Mouse (Mus musculus): ENCODE results near the gene Misp.

Misp gene

DNA sequence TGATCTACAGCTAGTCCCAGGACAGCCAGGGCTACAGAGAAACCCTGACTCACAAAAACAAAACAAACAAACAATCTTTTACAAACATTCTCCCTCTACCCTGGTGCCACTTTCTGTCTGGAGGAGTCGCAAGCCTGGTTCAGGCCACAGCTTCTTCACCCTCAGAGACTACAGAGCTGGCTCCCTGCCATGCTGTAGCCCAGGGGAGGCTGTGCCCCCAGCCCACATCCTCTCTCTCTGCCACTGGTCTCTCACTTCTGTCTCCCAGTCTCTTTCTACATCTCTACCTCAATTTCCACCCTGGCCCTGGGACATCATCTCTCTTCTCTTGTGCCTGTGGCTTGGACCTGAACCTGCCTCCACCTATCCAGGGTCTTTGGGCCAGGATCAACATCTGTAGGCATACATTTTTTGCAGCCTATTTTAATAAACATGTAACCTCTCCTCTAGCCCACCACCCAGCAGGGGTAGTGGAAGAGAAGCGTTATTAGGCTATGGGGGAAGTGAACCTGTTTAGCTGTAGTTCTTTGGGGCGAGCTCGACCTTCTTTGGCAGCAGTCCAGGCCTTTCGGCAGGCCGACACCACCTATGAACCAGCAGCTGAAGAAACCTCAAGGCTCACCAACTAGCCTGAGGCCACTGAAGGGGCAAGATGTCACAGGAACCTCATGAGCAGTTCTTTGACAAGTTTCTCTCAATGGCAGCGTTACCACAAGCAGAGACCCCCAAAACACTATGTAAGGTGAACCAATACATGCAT, 11.4 kb downstream of the Misp start:
- POLR2A ChIA-PET = interaction anchor here in 2 of 4 experiments (0.6 to 2.0 kb wide), 4 partner anchors 7 to 33 kb away, joined by 3 to 7 read pairs (median 4); no protein-coding TSS in a partner anchor
- CTCF ChIA-PET = interaction anchor here in 2 of 4 experiments (0.6 to 0.9 kb wide), 2 partner anchors 91 to 544 kb away, joined by 3 to 7 read pairs; no protein-coding TSS in a partner anchor

DNA sequence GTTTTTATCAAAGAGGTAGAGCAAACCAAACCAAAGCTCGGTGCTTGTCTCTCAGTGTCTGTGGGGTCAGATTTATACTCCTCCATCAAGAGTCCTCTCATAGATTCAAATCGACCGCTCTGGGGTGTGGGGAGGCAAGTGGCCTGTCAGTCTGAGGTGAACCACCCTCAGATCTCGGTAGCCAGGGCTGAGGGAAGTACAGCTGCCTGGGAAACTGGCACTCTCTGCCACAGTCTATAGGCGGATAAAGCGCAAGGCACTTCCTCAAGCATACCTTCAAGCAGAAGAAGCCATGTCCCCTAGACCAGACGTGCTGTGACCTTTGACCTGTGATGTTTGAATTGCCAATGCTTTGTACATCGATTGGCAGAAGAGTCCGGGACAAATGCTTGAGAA, 12.0 kb downstream of the Misp start:
- CTCF ChIA-PET = interaction anchor here in 3 of 4 experiments (0.6 to 0.9 kb wide), 3 partner anchors 31 to 543 kb away, joined by 3 to 7 read pairs (median 6); no protein-coding TSS in a partner anchor
- POLR2A ChIA-PET = interaction anchor here in 1 of 4 experiments (0.6 to 2.0 kb wide), 3 partner anchors 8 to 33 kb away, joined by 4 to 7 read pairs (median 4); no protein-coding TSS in a partner anchor

DNA sequence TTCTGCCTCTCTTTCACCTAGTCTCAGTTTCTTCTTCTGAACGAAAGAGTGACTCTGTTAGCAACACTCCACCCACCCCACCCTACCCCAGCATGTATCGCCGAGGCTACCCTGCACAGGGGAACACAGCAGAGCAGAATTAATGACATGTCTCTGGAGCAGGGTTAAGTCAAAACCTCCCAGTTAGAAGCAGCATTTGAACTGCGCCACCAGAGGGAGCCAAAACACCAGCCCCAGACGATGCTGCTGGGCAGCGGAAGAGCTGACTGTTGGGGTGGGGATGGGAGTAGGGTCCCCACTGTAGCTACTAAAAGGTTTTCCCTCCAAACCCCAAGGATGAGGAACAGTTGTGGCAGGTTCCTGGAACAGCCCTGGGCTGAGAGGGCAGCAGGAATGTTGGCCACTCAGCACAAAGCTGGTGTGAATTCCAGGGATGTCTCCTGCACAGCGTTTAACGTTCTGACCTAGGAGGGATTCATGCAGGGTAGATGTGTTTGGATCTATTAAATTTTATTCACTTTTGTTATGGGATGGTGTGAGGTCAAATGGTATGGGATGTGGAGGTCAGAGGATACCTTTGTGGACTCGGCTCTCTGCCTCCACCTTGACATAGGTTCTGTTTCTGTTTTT, 14.1 kb downstream of the Misp start:
- POLR2A ChIA-PET = interaction anchor here (0.6 to 2.9 kb wide), 28 partner anchors 9 to 88 kb away, joined by 3 to 24 read pairs (median 5); partner anchors contain the start of genes Ptbp1 (in 2 of the 4), Plppr3 (in 1 of the 4) and Prtn3 (in 1 of the 4)
- CTCF ChIA-PET = interaction anchor here (0.5 to 2.7 kb wide), 80 partner anchors 8 to 330 kb away, joined by 3 to 18 read pairs (median 4); partner anchors contain the start of genes Ptbp1 (in 2 of the 4), Arid3a (in 1 of the 4), Cbarp (in 1 of the 4) and Kiss1r (in 1 of the 4)

DNA sequence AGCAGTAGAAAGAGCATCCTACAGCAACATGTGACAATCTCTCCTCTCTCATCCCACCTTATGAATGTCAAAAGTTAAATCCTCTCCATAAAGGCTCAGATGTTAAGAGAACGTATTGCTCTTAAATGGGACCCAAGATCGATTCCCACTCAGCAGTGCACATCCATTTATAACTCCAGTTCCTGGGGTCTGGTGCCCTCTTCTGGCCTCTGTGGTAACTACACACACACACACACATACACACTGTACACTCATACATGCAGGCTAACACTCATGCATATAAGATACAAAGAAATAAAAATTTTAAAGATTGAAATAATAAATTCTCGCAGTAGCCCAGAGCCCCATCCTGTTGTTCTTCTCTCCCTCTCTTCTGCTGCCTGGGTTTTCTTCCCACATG, 16.1 kb downstream of the Misp start:
- ChIA-PET CTCF (no interaction called here), POLR2A (interaction anchor here in 1 of 4 experiments (5.6 kb wide), 1 partner anchor 22 kb away, joined by 138 read pairs; the partner anchor contains the start of gene Ptbp1)

DNA sequence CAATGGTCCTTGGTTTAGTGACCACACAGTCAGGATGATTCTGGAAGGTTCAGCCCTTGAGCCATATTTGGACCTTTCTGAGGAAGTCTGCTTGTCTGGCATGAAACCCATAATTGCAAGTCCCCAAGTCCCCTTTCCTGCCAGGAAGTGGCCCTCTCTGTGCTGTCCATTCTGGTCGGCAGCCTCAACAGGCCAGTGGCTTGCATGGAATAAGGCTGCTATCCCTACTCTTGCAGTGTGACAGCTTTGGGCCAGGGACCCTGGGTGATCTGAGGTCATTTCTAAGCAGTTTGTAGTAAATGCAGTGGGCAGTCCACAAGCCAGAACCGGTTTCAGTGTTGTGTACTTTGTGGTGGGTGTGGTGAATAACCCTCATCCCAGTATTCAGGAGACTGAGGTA, 17.4 kb downstream of the Misp start:
- POLR2A ChIA-PET = interaction anchor here in 2 of 4 experiments (0.9 to 5.6 kb wide), 3 partner anchors 14 to 35 kb away, joined by 3 to 138 read pairs (median 3); partner anchors contain the start of gene Ptbp1 (in 1 of the 2)
- CTCF ChIA-PET = no interaction called here

DNA sequence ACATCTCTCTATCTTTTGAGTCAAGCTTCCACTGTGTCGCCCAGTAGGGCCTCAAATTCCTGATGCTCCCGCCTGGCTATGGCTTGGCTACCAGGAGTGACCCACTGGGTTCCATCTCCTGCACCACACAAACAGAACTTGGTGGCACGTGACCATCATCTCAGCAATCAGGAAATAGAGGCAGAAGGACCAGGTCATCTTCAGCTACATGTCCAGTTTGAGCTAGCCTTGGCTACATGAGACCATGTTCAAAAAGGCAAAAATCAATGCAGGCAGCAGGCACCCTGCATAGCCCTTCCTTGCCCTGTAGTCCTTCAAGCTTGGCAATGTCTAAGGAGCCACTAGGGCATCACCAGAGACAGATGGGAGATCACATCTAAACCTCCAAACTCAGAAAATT, 19.3 kb downstream of the Misp start:
- POLR2A ChIA-PET = interaction anchor here (0.8 to 5.6 kb wide), 30 partner anchors 8 to 328 kb away, joined by 3 to 138 read pairs (median 4); partner anchors contain the start of genes Ptbp1 (in 4 of the 4), Med16 (in 2 of the 4) and Tmem259 (in 1 of the 4)
- CTCF ChIA-PET = interaction anchor here in 3 of 4 experiments (0.5 to 1.7 kb wide), 10 partner anchors 12 to 301 kb away, joined by 3 to 18 read pairs (median 4); partner anchors contain the start of genes C2cd4c (in 1 of the 3), Cbarp (in 1 of the 3) and Wdr18 (in 1 of the 3)

DNA sequence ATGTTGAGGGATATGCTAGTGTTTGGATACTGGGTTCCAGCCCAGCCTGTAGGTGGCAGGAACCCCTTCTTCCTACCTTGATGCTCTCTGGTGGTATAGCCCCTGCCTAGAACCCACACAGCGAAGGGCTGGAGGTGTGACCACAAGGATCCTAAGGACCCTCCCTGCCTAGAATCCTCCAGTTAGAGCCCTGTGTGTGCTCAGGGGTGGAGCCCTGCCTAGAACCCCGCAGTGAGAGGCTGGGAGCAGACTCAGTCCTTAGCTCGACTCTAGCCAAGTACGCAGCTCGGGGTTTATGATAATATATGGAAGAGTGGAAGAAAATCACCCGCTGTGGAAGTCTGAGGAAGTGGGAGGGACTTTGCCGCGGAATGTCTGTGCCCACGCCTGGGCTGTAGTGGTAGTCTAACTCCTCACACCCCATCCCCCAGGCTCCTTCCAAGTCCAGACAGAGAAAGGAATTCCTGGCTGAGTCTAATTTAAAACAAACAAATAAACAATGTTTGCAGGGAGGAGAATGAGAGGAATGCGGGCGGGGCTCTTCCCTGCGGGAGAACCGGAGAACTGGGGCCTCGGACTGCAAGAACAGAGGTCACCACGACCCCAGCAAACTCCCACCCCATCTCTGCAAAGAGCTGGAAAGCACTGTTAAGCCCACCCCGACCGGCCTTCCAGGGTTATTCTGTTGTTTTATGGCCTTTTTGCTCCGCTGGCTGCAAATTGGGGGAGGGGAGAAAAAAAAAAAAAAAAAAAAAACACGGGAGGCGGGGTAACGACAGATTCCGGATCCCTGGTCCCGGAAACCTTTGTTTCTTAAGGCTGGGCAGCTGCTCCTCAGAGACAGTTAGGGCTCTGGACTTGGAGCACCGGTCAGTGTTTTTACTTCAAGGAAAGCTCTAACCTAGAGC, 20.1 kb downstream of the Misp start:
- ChIA-PET POLR2A (interaction anchor here (0.6 to 5.6 kb wide), 69 partner anchors 8 to 1766 kb away, joined by 3 to 138 read pairs (median 4); partner anchors contain the start of genes Ptbp1 (in 4 of the 4), Med16 (in 3 of the 4), Polrmt (in 1 of the 4) and Tmem259 (in 1 of the 4)), CTCF (interaction anchor here (0.5 to 1.7 kb wide), 17 partner anchors 12 to 307 kb away, joined by 3 to 18 read pairs (median 4); partner anchors contain the start of genes C2cd4c (in 1 of the 4), Cbarp (in 1 of the 4), Misp (in 1 of the 4) and Wdr18 (in 1 of the 4))

DNA sequence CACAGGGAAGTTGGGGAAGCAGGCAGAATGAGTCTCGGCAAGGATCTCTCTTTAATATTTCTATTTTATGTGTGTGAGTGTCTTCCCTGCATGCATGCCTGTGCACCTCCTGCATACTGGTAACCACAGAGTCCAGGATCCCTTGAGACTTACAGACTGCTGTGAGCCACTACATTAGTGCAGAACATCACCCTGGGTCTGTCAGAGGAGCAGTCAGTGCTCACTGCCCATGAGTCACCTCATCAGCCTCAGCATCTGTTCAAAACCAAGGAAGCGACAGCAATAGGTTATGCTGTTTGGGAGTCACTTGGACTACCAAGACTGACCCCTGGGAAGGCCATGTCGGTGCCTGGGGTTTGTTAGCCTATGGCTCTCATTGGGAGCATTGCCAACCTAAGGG, 21.5 kb downstream of the Misp start:
- CTCF ChIA-PET = no interaction called here
- POLR2A ChIA-PET = interaction anchor here in 2 of 4 experiments (0.7 to 5.6 kb wide), 3 partner anchors 11 to 810 kb away, joined by 3 to 138 read pairs (median 75); partner anchors contain the start of gene Ptbp1 (in 2 of the 2)

DNA sequence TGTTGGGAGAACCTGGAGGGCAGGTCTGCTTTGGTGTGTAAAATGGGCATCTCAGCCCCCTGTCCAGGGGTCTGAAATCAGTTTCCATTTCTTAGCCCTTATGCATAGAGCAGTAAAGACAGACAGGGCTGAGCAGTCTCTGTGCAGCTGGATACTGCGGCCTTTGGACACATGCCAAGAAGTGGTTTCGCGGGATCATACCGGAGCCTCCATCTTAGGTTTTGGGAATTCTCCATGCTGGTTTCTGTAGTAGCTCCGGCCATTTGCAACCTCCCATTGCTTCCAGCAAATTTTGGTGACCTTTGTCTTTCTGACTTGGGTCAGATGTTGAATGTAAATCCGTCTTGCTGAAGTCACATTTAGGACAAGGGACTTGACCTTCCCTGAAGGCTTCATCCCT, 22.7 kb downstream of the Misp start:
- CTCF ChIA-PET = interaction anchor here in 1 of 4 experiments (0.5 to 0.7 kb wide), 2 partner anchors 299 to 543 kb away, joined by 3 to 6 read pairs; no protein-coding TSS in a partner anchor

DNA sequence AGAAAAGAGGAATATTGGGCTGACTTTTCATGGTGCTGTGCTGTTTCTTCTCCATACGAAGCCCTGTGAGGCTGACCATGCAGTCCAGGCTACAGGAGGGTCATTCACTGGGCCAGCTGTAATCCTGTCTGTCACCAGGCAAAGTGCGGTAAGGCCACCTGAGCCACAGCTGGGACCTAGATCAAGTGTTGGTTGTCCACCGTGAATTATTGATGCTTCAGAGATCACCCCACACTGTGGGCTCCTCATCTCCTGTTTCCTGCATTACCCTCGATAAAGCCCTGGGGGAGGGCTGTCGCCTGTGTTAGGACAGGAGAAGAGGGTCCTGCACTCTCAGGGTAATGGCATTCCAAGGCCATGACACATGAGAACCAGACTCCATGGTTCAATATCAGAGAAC, 25.8 kb downstream of the Misp start:
- ChIA-PET POLR2A (interaction anchor here in 3 of 4 experiments (0.7 to 3.8 kb wide), 6 partner anchors 7 to 531 kb away, joined by 3 to 26 read pairs (median 4); partner anchors contain the start of gene Ptbp1 (in 1 of the 3)), CTCF (interaction anchor here in 1 of 4 experiments (1.1 kb wide), 1 partner anchor 37 kb away, joined by 3 read pairs; no protein-coding TSS in a partner anchor)

More for the DNA sequence above, 22.7 kb downstream of the Misp start:
- POLR2A ChIA-PET = interaction anchor here in 3 of 4 experiments (0.6 to 3.6 kb wide), 11 partner anchors 8 to 210 kb away, joined by 3 to 34 read pairs (median 4); partner anchors contain the start of gene Ptbp1 (in 3 of the 3)

DNA sequence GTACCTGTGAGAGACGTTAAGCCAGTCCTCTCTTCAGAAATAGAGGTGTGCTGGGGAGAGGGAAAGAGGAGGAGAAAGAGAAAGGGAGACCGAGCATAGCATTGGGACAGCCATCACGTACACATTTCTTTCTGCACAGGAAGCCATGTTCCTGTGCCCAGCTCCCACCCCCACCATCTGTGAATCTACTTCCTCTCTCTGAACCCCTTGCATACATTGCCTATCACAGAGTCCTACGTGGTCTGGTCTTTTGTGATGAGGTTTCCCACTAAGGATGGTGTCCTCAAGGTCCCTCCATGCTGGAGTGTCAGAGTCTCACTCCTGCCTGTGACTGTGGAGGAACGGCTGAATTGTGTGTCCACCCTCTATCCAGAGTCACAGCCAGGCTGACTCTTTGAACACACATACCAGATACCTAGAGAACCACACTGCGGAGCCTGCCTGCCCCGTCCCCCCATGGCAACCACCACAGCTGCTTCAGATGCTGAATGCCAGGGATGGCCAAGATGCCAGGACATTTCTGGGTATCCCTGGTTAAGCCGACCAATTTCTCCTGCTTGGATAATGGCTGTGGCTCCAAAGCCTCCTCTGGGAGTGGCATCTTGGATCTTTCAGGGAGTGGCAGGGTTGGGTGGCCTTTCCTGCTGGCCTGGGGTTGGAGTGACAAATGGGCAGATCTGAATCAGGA, 29.3 kb downstream of the Misp start:
- ChIA-PET CTCF (no interaction called here), POLR2A (interaction anchor here in 3 of 4 experiments (0.7 to 1.9 kb wide), 8 partner anchors 9 to 48 kb away, joined by 3 to 5 read pairs (median 4); no protein-coding TSS in a partner anchor)

DNA sequence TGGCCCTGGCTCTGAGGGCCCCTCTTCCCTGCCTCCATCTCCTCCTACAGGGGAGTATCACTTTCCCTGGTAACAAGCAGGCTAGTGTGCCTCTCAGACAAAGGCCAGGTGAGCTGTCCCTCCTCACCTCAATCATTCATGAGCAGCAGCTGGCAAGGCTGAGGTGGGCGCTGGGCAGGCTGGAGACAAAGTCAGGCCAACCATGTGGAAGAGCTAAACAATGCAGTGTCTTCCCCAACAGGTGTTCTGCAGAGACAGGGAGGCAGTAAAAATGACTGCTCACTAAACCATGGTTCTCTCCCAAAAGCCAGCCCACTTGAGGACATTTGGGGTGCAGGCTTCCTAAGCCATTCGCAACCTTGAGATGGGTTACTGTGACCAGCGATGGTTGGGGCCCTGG, 30.9 kb downstream of the Misp start:
- ChIA-PET CTCF (interaction anchor here (0.7 to 1.8 kb wide), 9 partner anchors 11 to 525 kb away, joined by 3 to 6 read pairs (median 3); partner anchors contain the start of genes Palm (in 1 of the 4) and Wdr18 (in 1 of the 4)), POLR2A (interaction anchor here in 3 of 4 experiments (0.6 to 15.0 kb wide), 42 partner anchors 8 to 442 kb away, joined by 3 to 177 read pairs (median 4); partner anchors contain the start of genes Med16 (in 2 of the 3), Gm26602 (in 1 of the 3), Prtn3 (in 1 of the 3) and Rnf126 (in 1 of the 3))

DNA sequence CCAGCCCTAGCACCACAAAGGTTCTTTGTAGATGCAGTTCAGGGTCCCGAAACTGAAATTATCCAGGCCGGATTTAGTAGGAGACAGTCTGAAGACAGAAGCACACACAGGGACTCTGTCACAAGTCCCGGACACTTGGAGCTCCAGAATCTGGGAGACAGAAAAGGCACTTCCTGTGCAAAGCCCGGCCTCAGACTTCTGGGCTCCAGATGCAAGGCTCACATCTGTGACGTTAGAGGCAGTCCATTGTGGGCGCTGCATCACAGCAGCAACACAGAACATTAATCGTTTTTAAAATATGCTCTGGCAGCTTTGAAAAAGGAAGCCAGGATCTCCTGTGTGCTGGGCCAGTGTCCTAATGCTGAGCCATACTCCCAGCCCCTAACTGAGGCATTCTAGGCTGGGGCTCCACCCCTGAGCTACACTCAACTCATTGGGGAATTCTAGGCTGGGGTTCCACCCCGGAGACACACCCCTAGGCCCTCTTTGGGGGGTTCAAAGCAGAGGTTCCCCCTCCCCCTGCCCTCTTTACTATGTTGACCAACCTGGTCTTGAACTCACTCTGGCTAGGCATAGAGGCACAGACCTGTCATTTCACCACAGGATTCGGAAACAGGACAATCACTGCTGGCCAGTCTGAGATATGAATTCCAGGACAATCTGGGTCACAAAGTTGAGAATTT, 31.5 kb downstream of the Misp start:
- ChIA-PET CTCF (interaction anchor here (0.7 to 1.8 kb wide), 9 partner anchors 12 to 525 kb away, joined by 3 to 6 read pairs (median 3); partner anchors contain the start of genes Palm (in 1 of the 4) and Wdr18 (in 1 of the 4)), POLR2A (interaction anchor here (0.5 to 15.0 kb wide), 50 partner anchors 8 to 441 kb away, joined by 3 to 177 read pairs (median 4); partner anchors contain the start of genes Med16 (in 2 of the 4), Wdr18 (in 2 of the 4), Gm26602 (in 1 of the 4) and Polrmt (in 1 of the 4))

DNA sequence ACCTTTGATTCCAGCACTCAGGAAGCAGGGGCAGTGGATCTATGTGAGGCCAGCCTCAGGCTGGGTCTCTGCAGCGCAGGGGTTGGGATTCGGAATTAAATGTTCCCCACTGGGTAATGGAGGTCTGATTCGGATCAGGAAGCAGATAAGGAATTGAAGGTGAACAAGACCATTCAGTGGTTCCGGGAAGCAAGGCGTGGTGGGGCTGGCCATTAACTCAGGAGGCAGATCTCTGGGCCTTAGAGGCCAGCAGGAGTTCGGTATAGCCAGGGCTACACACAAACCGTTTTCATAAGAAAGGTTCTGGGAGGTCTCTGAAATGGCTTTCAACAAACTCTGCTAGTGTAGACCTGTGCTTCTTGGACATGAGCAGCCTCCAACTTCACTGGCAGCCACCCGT, 32.0 kb downstream of the Misp start:
- CTCF ChIA-PET = interaction anchor here in 3 of 4 experiments (0.6 to 2.3 kb wide), 7 partner anchors 12 to 142 kb away, joined by 3 to 6 read pairs (median 4); partner anchors contain the start of genes Palm (in 1 of the 3) and Wdr18 (in 1 of the 3)
- POLR2A ChIA-PET = interaction anchor here (0.6 to 15.0 kb wide), 46 partner anchors 8 to 547 kb away, joined by 3 to 177 read pairs (median 8); partner anchors contain the start of genes Med16 (in 2 of the 4), Gm26602 (in 1 of the 4), Mbd3 (in 1 of the 4) and Polrmt (in 1 of the 4)

DNA sequence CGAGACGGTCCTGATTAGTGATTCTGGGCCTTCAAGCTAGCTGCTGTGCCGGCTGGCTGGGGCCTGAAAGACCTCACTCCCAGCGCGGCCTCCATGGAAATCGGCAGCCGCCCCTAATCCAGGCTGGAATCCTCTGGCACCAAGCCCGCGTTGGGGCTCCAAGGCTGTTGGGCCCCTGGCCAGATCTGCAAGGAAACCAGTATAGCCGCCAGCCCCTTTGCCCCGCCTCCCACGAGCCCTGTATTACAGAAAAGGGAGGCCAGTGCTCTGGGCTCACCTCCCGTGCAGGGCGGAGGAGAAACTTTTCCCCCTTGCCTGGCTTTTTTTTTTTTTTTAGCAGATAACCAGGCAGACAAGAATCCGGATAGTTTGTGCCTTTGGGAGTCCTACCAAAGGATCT, 32.6 kb downstream of the Misp start:
- POLR2A ChIA-PET = interaction anchor here (0.7 to 15.0 kb wide), 116 partner anchors 9 to 1076 kb away, joined by 3 to 177 read pairs (median 6); partner anchors contain the start of genes Wdr18 (in 3 of the 4), Arid3a (in 2 of the 4), Med16 (in 2 of the 4) and Pcsk4 (in 2 of the 4)

More for the DNA sequence above, 32.6 kb downstream of the Misp start:
- CTCF ChIA-PET = interaction anchor here in 3 of 4 experiments (0.6 to 2.3 kb wide), 6 partner anchors 13 to 1028 kb away, joined by 3 to 6 read pairs (median 4); partner anchors contain the start of gene Wdr18 (in 1 of the 3)
